Mouse (Mus musculus): ENCODE data around the gene Slc25a4.
A peak's percentile ranks its signal among the peaks of the same experiment; 100 is the strongest.
"Not testable (repeated sequence)": the region's sequence is repeated elsewhere in the genome, so short reads cannot be mapped to it uniquely, and the experiment has no call there.

Slc25a4 gene

GRCm38 (mm10) chr8:46210404-46211315 lies at the start of gene Slc25a4:
Gene Slc25a4, minus strand, starts transcription at chr8:46211284.
- DNase-seq (ENCODE audit: low spot score in 2 of 2) = peak; percentile 88 to 96

GRCm38 (mm10) chr8:46257921-46258682 lies 47.0 kb upstream of the Slc25a4 start:
- DNase-seq (ENCODE audit: low spot score in 2 of 2) = no peak

DNA sequence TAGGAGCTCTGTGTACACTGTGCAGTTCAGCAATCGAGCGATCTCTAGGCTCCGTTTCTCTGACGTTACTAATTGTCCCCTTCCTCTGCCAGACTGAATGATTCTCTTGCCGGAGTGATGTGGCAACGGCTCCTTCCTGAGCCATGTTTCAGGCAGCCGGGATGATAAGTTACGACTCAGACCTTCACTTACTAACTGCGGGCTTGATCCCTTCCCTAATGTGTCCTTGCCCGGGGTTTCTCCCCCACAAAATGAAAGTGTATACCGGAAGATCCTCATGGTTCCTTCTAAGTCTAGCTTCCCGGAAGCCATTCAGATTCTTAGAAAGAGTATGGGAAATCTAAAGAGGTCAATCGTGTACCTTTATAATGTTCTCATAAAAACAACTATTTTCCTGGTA lies 41.4 kb upstream of the Slc25a4 start:
- no peak for DNase-seq (ENCODE audit: low spot score in 2 of 2)

- no peak for DNase-seq (ENCODE audit: low spot score in 2 of 2)
Observed at GRCm38 (mm10) chr8:46251561-46251960, 40.5 kb upstream of the Slc25a4 start.

GRCm38 (mm10) chr8:46246346-46246745 lies 35.3 kb upstream of the Slc25a4 start:
- DNase-seq (ENCODE audit: low spot score in 2 of 2) = no peak

- no peak for DNase-seq (ENCODE audit: low spot score in 2 of 2)
Observed at GRCm38 (mm10) chr8:46242946-46243345, 31.9 kb upstream of the Slc25a4 start.

GRCm38 (mm10) chr8:46241568-46242374 lies 30.7 kb upstream of the Slc25a4 start:
- DNase-seq (ENCODE audit: low spot score in 2 of 2) = peak; percentile 19 to 75

GRCm38 (mm10) chr8:46236441-46237223 lies 25.5 kb upstream of the Slc25a4 start:
- no peak for DNase-seq (ENCODE audit: low spot score in 2 of 2)

GRCm38 (mm10) chr8:46234736-46235135 lies 23.7 kb upstream of the Slc25a4 start:
- DNase-seq (ENCODE audit: low spot score in 2 of 2) = no peak

GRCm38 (mm10) chr8:46232798-46233197 lies 21.7 kb upstream of the Slc25a4 start:
- DNase-seq (ENCODE audit: low spot score in 2 of 2) = no peak

DNA sequence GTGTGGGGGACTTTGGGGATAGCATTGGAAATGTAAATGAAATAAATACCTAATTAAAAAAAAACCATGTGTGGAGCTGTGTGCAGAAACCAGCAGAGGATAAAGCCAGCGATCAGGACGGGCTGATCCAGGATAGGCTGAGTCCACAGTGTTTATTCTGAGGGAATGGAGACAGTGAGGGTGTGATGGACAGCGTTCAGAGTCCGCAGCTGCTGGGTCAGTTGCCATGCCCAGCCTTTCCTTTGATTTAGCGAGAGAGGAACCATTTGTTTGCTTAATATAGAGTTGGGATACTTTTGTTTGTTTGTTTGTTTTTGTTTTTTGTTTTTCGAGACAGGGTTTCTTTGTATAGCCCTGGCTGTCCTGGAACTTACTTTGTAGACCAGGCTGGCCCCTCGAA lies 20.9 kb upstream of the Slc25a4 start:
- DNase-seq (ENCODE audit: low spot score in 2 of 2) = not testable (repeated sequence)

DNA sequence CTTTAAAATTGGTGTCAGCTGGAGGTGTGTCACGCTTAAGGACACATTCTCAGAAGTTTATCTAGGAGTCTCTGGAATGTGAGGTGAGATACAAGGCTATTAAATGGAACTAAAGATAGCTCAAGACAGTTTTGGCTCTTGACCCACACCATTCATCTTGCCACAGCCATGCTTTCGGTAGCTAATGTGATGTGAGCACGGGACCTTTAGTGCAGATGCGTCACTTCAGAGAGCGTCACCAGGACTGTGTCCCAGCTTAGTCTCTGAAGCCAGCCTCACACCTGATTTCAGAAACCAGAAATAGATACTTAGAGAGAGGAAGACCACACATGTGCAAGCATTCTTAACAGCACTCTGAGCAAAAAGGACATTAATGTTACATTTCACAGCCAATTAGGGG lies 15.5 kb upstream of the Slc25a4 start:
- no peak for DNase-seq (ENCODE audit: low spot score in 2 of 2)

GRCm38 (mm10) chr8:46225501-46225900 lies 14.4 kb upstream of the Slc25a4 start:
- DNase-seq (ENCODE audit: low spot score in 2 of 2) = no peak

GRCm38 (mm10) chr8:46220566-46220965 lies 9.5 kb upstream of the Slc25a4 start:
- DNase-seq (ENCODE audit: low spot score in 2 of 2) = no peak

DNA sequence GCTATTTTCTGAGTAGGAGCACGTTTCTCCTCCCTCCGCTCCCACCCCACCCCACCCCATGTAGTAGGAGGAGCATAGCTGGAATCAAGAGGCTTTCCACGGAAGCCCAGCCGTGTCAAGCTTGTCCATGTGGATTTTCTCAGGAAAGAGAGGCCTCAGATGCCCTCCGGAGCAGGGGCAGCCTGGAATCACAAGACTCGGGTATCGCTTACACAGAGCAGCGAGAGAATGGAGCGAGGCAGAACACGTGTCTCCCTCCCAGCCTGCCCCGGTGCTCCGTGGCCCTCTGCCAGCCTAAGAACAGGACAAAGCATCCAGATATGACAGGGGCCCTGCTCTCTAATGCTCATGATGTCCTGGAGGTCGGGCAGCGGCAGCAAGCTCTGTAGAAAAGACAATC lies 5.8 kb upstream of the Slc25a4 start:
- DNase-seq (ENCODE audit: low spot score in 2 of 2) = peak in 1 of 2 experiments; percentile 48

GRCm38 (mm10) chr8:46213971-46214480 lies 2.9 kb upstream of the Slc25a4 start:
- DNase-seq (ENCODE audit: low spot score in 2 of 2) = no peak

GRCm38 (mm10) chr8:46212194-46212593 lies 1.1 kb upstream of the Slc25a4 start:
- DNase-seq (ENCODE audit: low spot score in 2 of 2) = no peak

- DNase-seq (ENCODE audit: low spot score in 2 of 2) = peak in 1 of 2 experiments; percentile 47
Observed at GRCm38 (mm10) chr8:46211611-46212071, 557 bp upstream of the Slc25a4 start.

DNA sequence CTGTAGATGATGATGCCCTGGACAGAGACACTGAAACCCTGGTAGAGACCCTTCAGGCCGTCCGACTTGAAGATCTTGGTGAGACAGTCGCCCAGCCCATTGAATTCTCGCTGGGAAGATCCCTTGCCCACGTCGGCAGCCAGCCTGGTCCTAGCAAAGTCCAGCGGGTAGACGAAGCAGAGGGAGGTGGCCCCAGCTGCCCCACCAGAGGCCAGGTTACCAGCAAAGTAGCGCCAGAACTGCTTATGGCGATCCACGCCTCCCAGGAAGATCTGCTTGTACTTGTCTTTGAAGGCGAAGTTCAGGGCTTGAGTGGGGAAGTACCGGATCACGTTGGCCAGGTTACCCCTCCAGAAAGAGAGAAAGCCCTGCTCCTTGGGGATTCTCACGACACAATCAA lies 2.0 kb downstream of the Slc25a4 start:
- DNase-seq (ENCODE audit: low spot score in 2 of 2) = no peak

- peak in 1 of 2 experiments; percentile 42 for DNase-seq (ENCODE audit: low spot score in 2 of 2)
Observed at GRCm38 (mm10) chr8:46208354-46208753, 2.7 kb downstream of the Slc25a4 start.

GRCm38 (mm10) chr8:46206107-46206506 lies 5.0 kb downstream of the Slc25a4 start:
- DNase-seq (ENCODE audit: low spot score in 2 of 2) = no peak

All from left cerebral cortex, adult 9 months (tissue).